Mouse (Mus musculus) megakaryocyte, embryonic 14.5 days (primary cell): ENCODE data around the gene Psma5. TPM values are rescaled to one million over a fixed set of nuclear protein-coding genes. Genes with fewer than 3 reads are reported as not detected.
"Not testable (repeated sequence)": the region's sequence is repeated elsewhere in the genome, so short reads cannot be mapped to it uniquely, and the experiment has no call there.

Experiments
- H3K27me3 ChIP-seq: replicated peaks from 2 replicates; pipeline ENCODE3; 2012; ENCODE audit warnings: inconsistent platforms
- H3K36me3 ChIP-seq: replicated peaks from 2 replicates; pipeline ENCODE3; 2012; ENCODE audit warnings: low read length, inconsistent platforms, mixed read lengths
- H3K4me1 ChIP-seq: 2 replicates; pipeline ENCODE4 v1.6.1; 2012; ENCODE audit warnings: inconsistent platforms
- H3K4me3 ChIP-seq: replicated peaks from 2 replicates; pipeline ENCODE3; 2012; ENCODE audit warnings: moderate library complexity, mild to moderate bottlenecking, inconsistent platforms
- H3K9me3 ChIP-seq: 2 replicates; pipeline ENCODE4 v1.6.1; 2012; ENCODE audit warnings: inconsistent platforms
- FLI1 ChIP-seq: IDR thresholded peaks from 2 replicates; pipeline ENCODE4 v1.6.1; 2012; ENCODE audit warnings: low read length, inconsistent platforms, mixed read lengths
- GATA1 ChIP-seq: IDR thresholded peaks from 3 replicates; pipeline ENCODE4 v1.6.1; 2012; ENCODE audit warnings: mixed read lengths, low read length, inconsistent platforms, borderline replicate concordance
- polyA plus RNA-seq: library from polyadenylated mRNA; stranded (reverse); fragments of >175 nt; gene quantifications from 2 replicates; pipeline ENCODE4 v1.2.3, GENCODE M21; 2012; ENCODE audit warnings: low replicate concordance; ENCODE audit not compliant: insufficient read depth

Gene Psma5
- polyA plus RNA-seq, 1 experiment: 6.0 TPM

GRCm38 (mm10) chr3:108225711-108226557, 30.8 kb upstream of the Psma5 start:
- peaks cover 85% of the 10 kb centered on the region for H3K27me3 ChIP-seq
- H3K9me3 ChIP-seq: no peaks in the 10 kb centered on the region
- no peaks in the 10 kb centered on the region for H3K36me3 ChIP-seq
- TF ChIP-seq GATA1 (no peak), FLI1 (no peak)
- peaks cover 11% of the 10 kb centered on the region for H3K4me1 ChIP-seq
- peak overlapping the region; percentile 87 for H3K4me3 ChIP-seq

GRCm38 (mm10) chr3:108226558-108227350, 30.0 kb upstream of the Psma5 start, which contains the start of gene Sypl2:
Gene Sypl2 (minus strand): TSS chr3:108226648.
- Histone ChIP-seq H3K27me3 (peaks cover 77% of the 10 kb centered on the region), H3K4me1 (peaks cover 11% of the 10 kb centered on the region), H3K36me3 (no peaks in the 10 kb centered on the region), H3K4me3 (peak within 1 kb of the TSS; percentile 87), H3K9me3 (no peaks in the 10 kb centered on the region)
- no peak for TF ChIP-seq GATA1
- TF ChIP-seq FLI1: no peak

- H3K4me3 ChIP-seq: no peak overlapping the region
- TF ChIP-seq FLI1 (no peak), GATA1 (no peak)
- peaks cover 71% of the 10 kb centered on the region for H3K27me3 ChIP-seq
- H3K4me1 ChIP-seq: peaks cover 16% of the 10 kb centered on the region
- H3K36me3 ChIP-seq: no peaks in the 10 kb centered on the region
- H3K9me3 ChIP-seq: no peaks in the 10 kb centered on the region
These were observed 29.2 kb upstream of the Psma5 start for GRCm38 (mm10) chr3:108227521-108227920.

- Histone ChIP-seq H3K27me3 (peaks cover 44% of the 10 kb centered on the region), H3K9me3 (peaks cover 13% of the 10 kb centered on the region), H3K4me3 (no peak overlapping the region), H3K4me1 (peaks cover 8% of the 10 kb centered on the region), H3K36me3 (no peaks in the 10 kb centered on the region)
- TF ChIP-seq GATA1: no peak
- no peak for TF ChIP-seq FLI1
These were observed 25.1 kb upstream of the Psma5 start for GRCm38 (mm10) chr3:108231646-108232045.

GRCm38 (mm10) chr3:108237474-108238102, 19.1 kb upstream of the Psma5 start:
- Histone ChIP-seq H3K9me3 (peaks cover 34% of the 10 kb centered on the region), H3K27me3 (peaks cover 15% of the 10 kb centered on the region)
- H3K4me1 ChIP-seq, H3K36me3 ChIP-seq, H3K4me3 ChIP-seq: not testable (repeated sequence)

- Histone ChIP-seq H3K36me3 (no peaks in the 10 kb centered on the region), H3K4me1 (no peaks in the 10 kb centered on the region), H3K27me3 (peaks cover 4% of the 10 kb centered on the region), H3K9me3 (peaks cover 23% of the 10 kb centered on the region), H3K4me3 (no peak overlapping the region)
- no peak for TF ChIP-seq GATA1
- TF ChIP-seq FLI1: no peak
These were observed 15.4 kb upstream of the Psma5 start for GRCm38 (mm10) chr3:108241243-108241839.

- 0 out of 2 replicates have a peak, but pooled peaks cover 2% of the 10 kb centered on the region for H3K9me3 ChIP-seq
- peaks cover 4% of the 10 kb centered on the region; the same call in 1 of the 2 replicates for H3K4me1 ChIP-seq
- no peak overlapping the region for H3K4me3 ChIP-seq
- no peaks in the 10 kb centered on the region for H3K36me3 ChIP-seq
- TF ChIP-seq GATA1 (no peak), FLI1 (no peak)
- H3K27me3 ChIP-seq: no peaks in the 10 kb centered on the region
These were observed 9.9 kb upstream of the Psma5 start for GRCm38 (mm10) chr3:108246857-108247256.

- Histone ChIP-seq H3K4me3 (peak overlapping the region; percentile 95), H3K9me3 (peaks cover 7% of the 10 kb centered on the region; the same call in 1 of the 2 replicates), H3K36me3 (peaks cover 38% of the 10 kb centered on the region), H3K27me3 (no peaks in the 10 kb centered on the region), H3K4me1 (peaks cover 32% of the 10 kb centered on the region)
- TF ChIP-seq FLI1 (no peak), GATA1 (no peak)
These were observed 1.2 kb downstream of the Psma5 start for GRCm38 (mm10) chr3:108257831-108258500.

GRCm38 (mm10) chr3:108259319-108259718, 2.6 kb downstream of the Psma5 start:
- Histone ChIP-seq H3K4me1 (peaks cover 36% of the 10 kb centered on the region), H3K36me3 (peaks cover 40% of the 10 kb centered on the region), H3K27me3 (no peaks in the 10 kb centered on the region), H3K4me3 (peak overlapping the region; percentile 80), H3K9me3 (no peaks in the 10 kb centered on the region)
- TF ChIP-seq GATA1 (no peak), FLI1 (no peak)

- Histone ChIP-seq H3K36me3 (peaks cover 60% of the 10 kb centered on the region), H3K4me1 (peaks cover 25% of the 10 kb centered on the region)
- H3K27me3 ChIP-seq: not testable (repeated sequence)
These were observed 22.8 kb downstream of the Psma5 start for GRCm38 (mm10) chr3:108279495-108279894.

More at GRCm38 (mm10) chr3:108279495-108279894, 22.8 kb downstream of the Psma5 start:
- not testable (repeated sequence) for H3K4me3 ChIP-seq, H3K9me3 ChIP-seq
